Mouse (Mus musculus) liver, adult 2 months (tissue): ENCODE results near the gene Pde7b.

ENCODE experiments used
- CTCF ChIP-seq: fragments of 200-500 bp; IDR thresholded peaks from 2 replicates; pipeline ENCODE4 v1.5.1; 2011; ENCODE audit warnings: low read depth, low read length, control low read depth
- POLR2A ChIP-seq: fragments of 200-500 bp; IDR thresholded peaks from 2 replicates; pipeline ENCODE4 v1.6.1; 2011; ENCODE audit warnings: low read length, control low read depth; ENCODE audit not compliant: insufficient read depth; ENCODE audit errors: extremely low read depth

DNA sequence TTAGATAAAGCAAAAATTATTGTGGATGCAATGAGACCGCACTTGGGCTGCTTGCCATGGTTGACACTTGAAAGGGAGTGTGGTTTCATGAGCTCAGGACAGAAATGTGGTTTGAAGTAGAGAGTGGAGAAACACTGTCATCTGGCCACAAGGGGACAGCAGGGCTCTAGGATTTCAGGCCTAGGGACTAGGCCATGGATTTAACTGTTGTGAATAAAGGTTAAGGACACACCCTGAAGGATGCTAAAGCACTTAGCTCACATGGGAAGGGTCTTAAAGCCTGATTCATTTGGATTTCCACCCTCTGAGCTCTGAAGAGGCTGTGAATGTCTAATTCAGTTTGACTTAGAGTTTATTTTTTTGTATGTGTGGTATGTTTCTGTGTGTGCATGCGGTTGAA, 319.4 kb downstream of the Pde7b start:
- TF ChIP-seq POLR2A (no peak), CTCF (peak; percentile 74)
